Mouse (Mus musculus) spleen, adult 2 months (tissue): Measurements from ENCODE around the gene Zfp109.

Experiments used
- CTCF ChIP-seq: fragments of 200-500 bp; IDR thresholded peaks from 2 replicates; pipeline ENCODE4 v1.5.1; 2011; ENCODE audit warnings: mild to moderate bottlenecking, inconsistent platforms; ENCODE audit not compliant: insufficient read depth, insufficient read length, insufficient replicate concordance; ENCODE audit errors: extremely low read depth
- POLR2A ChIP-seq: fragments of 200-500 bp; IDR thresholded peaks from 2 replicates; pipeline ENCODE4 v1.6.1; 2011; ENCODE audit warnings: low read depth, low read length, inconsistent platforms

DNA sequence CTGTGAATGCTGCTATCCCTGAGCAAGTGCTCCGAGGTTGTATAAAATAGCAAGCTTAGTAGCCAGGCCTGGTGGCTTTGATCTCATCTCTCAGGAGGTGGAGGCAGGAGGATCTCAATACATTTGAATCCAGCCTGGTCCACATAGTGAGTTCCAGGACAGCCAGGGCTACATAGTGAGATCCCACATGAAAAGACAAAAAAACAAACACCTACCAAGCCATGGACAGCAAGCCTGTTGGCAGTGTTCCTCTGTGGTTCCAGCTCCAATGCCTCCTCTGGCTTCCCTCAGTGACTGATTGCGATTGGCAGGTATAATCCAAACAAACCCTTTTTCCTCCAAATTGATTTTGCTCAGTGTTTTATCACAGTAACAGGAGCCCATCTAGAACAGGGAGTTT lies 27.1 kb downstream of the Zfp109 start:
- no peak for TF ChIP-seq CTCF
- no peak for TF ChIP-seq POLR2A
